Mouse (Mus musculus) layer of hippocampus, adult 2 months (tissue): ENCODE results near the gene Grik2. TPM values are rescaled to one million over a fixed set of nuclear protein-coding genes. Genes with fewer than 3 reads are reported as not detected.
"Not testable (repeated sequence)": the region's sequence is repeated elsewhere in the genome, so short reads cannot be mapped to it uniquely, and the experiment has no call there.

Experiments
- DNase-seq, 2 experiments: peaks; one replicate each; pipeline ENCODE4 v3.0.0; 2022; ENCODE audit warnings: low spot score in 2 of 2
- H3K27ac ChIP-seq: fragments of 200-600 bp; 2 replicates; pipeline ENCODE4 v1.8.1; 2022
- H3K4me3 ChIP-seq: fragments of 200-600 bp; 2 replicates; pipeline ENCODE4 v1.8.1; 2022; ENCODE audit warnings: mild to moderate bottlenecking
- CTCF ChIP-seq: fragments of 200-600 bp; conservative IDR thresholded peaks from 2 replicates; pipeline ENCODE4 v1.8.1; 2022; ENCODE audit warnings: antibody characterized with exemption, mild to moderate bottlenecking, moderate library complexity
- total RNA-seq, 2 experiments: library from RNA; stranded (reverse); gene quantifications; 2 replicates each; pipeline ENCODE4 v1.2.3; 2021

The Grik2 gene
- total RNA-seq, 2 experiments from 2014 or later, result 101 to 112 TPM

GRCm38 (mm10) chr10:49382996-49383395, 405.6 kb downstream of the Grik2 start:
- no peak for TF ChIP-seq CTCF
- no peak overlapping the region for H3K4me3 ChIP-seq
- DNase-seq, result no peak
- no peak overlapping the region for H3K27ac ChIP-seq

GRCm38 (mm10) chr10:49381852-49382251, 406.7 kb downstream of the Grik2 start:
- no peak overlapping the region for H3K27ac ChIP-seq
- no peak for DNase-seq
- TF ChIP-seq CTCF, result no peak
- H3K4me3 ChIP-seq, result no peak overlapping the region

- no peak for TF ChIP-seq CTCF
- H3K27ac ChIP-seq, result no peak overlapping the region
- DNase-seq, result no peak
- H3K4me3 ChIP-seq, result no peak overlapping the region
Observed at GRCm38 (mm10) chr10:49368601-49369000, 420.0 kb downstream of the Grik2 start.

GRCm38 (mm10) chr10:49365262-49365661, 423.3 kb downstream of the Grik2 start:
- no peak overlapping the region for H3K27ac ChIP-seq
- DNase-seq, result no peak

GRCm38 (mm10) chr10:49322413-49322812, 466.2 kb downstream of the Grik2 start:
- no peak for TF ChIP-seq CTCF
- no peak for DNase-seq
- no peak overlapping the region for H3K27ac ChIP-seq
- H3K4me3 ChIP-seq, result no peak overlapping the region

More at GRCm38 (mm10) chr10:49365262-49365661, 423.3 kb downstream of the Grik2 start:
- H3K4me3 ChIP-seq, result no peak overlapping the region
- no peak for TF ChIP-seq CTCF

- DNase-seq, result no peak
- H3K4me3 ChIP-seq, result no peak overlapping the region
- no peak overlapping the region for H3K27ac ChIP-seq
- no peak for TF ChIP-seq CTCF
Observed at GRCm38 (mm10) chr10:49319880-49320279, 468.7 kb downstream of the Grik2 start.

GRCm38 (mm10) chr10:49256247-49256939, 532.2 kb downstream of the Grik2 start:
- Histone ChIP-seq H3K27ac (peak overlapping the region; percentile 40), H3K4me3 (no peak overlapping the region)
- TF ChIP-seq CTCF, result peak; percentile 46
- DNase-seq, result no peak

- DNase-seq, H3K27ac ChIP-seq: not testable (repeated sequence)
Observed at GRCm38 (mm10) chr10:49237356-49237755, 551.2 kb downstream of the Grik2 start.

GRCm38 (mm10) chr10:49236844-49237243, 551.7 kb downstream of the Grik2 start:
- not testable (repeated sequence) for DNase-seq, H3K4me3 ChIP-seq, H3K27ac ChIP-seq

More at GRCm38 (mm10) chr10:49237356-49237755, 551.2 kb downstream of the Grik2 start:
- not testable (repeated sequence) for H3K4me3 ChIP-seq

- no peak for DNase-seq
- TF ChIP-seq CTCF, result no peak
- Histone ChIP-seq H3K27ac (no peak overlapping the region), H3K4me3 (no peak overlapping the region)
Observed at GRCm38 (mm10) chr10:49220096-49220495, 568.5 kb downstream of the Grik2 start.

GRCm38 (mm10) chr10:49219631-49220030, 568.9 kb downstream of the Grik2 start:
- DNase-seq, result no peak
- no peak overlapping the region for H3K27ac ChIP-seq

GRCm38 (mm10) chr10:49191773-49192371, 596.7 kb downstream of the Grik2 start:
- no peak overlapping the region for H3K4me3 ChIP-seq
- TF ChIP-seq CTCF, result no peak
- no peak for DNase-seq
- no peak overlapping the region for H3K27ac ChIP-seq

More at GRCm38 (mm10) chr10:49219631-49220030, 568.9 kb downstream of the Grik2 start:
- H3K4me3 ChIP-seq, result no peak overlapping the region
- TF ChIP-seq CTCF, result no peak

GRCm38 (mm10) chr10:49191291-49191690, 597.3 kb downstream of the Grik2 start:
- no peak for DNase-seq
- H3K27ac ChIP-seq, result no peak overlapping the region
- no peak overlapping the region for H3K4me3 ChIP-seq
- TF ChIP-seq CTCF, result no peak

GRCm38 (mm10) chr10:49154134-49154533, 634.4 kb downstream of the Grik2 start:
- Histone ChIP-seq H3K27ac (no peak overlapping the region), H3K4me3 (no peak overlapping the region)
- no peak for TF ChIP-seq CTCF
- DNase-seq, result no peak

GRCm38 (mm10) chr10:49151496-49151895, 637.1 kb downstream of the Grik2 start:
- H3K4me3 ChIP-seq, H3K27ac ChIP-seq, DNase-seq: not testable (repeated sequence)
